Mouse (Mus musculus): ENCODE results near the gene Mxd3. TPM values are rescaled to one million over a fixed set of nuclear protein-coding genes. Genes with fewer than 3 reads are reported as not detected.

Gene Mxd3
- 31.8 and 35.5 TPM in 2 replicates for polyA plus RNA-seq (2015; fragmentation: Nextera tagmentation; extraction: Ambion mirVana)

DNA sequence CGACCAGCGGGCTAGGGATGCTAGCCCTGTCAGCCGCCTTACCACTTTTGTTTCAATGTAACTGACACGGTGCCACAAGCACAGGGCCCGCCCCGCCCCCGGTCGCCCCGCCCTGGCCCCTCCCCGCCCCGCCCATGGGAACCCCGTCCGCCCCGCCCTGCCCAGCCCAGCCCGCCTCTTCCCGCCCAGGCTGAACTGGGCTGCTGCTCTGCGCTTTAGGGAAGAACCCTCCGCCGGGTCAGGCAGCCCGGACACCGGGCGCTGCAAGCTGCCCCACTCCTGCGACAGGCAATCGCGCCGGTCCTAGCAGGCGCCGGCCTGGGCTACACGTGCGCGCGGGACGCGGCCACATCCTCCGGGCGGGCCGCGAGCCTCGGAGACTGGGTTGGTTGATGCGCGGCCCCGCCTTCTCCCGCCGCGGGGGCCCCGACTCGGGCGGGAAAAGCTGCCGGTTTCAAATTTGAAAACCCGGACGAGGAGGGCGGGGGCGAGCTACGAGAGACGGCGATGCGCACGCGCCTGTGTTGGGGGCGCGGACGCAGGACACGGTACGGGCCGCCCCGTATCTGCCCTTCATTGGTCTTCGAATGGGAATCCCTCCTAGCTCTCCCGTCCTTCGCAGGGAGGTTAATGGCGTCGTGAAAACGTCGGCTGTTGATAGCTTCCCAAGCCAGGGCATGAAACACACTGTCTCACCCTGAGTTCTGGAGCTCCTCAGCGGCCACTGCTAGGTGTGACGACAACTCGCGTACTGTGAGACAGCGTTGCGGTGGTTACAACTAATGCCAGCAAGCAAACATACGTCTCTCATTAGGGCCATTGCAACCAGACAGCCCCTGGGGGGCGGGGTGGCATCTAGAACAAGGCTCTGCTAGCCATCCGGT, at the start of gene Mxd3:
Mxd3 (minus strand) TSS at position 141 of the 884 bp plus-strand sequence.
- Histone ChIP-seq H3K27ac (ENCODE audit: low read length) (peak within 1 kb of the TSS; percentile 86), H3K9ac (ENCODE audit: low read length) (peak within 1 kb of the TSS; percentile 78), H3K4me1 (ENCODE audit: control insufficient read depth, insufficient read depth, low read length) (peaks cover 31% of the 10 kb centered on the region), H3K4me2 (ENCODE audit: low read depth, low read length) (peak within 1 kb of the TSS; percentile 55), H3K36me3 (ENCODE audit: control insufficient read depth, insufficient read depth, low read length) (peaks cover 9% of the 10 kb centered on the region; the same call in 1 of the 2 replicates), H3K4me3 (replicated peaks; ENCODE audit: low read length) (peak within 1 kb of the TSS; percentile 75), H3K27me3 (ENCODE audit: control insufficient read depth, insufficient read depth, low read length) (no peaks in the 10 kb centered on the region), H3K9me3 (replicated peaks; ENCODE audit: control insufficient read depth, low read length) (no peaks in the 10 kb centered on the region)
- ATAC-seq (ENCODE audit: insufficient read depth, low FRiP score): peak; percentile 90
- WGBS: under 1% methylated on average over 82 of the region's 82 CpGs

DNA sequence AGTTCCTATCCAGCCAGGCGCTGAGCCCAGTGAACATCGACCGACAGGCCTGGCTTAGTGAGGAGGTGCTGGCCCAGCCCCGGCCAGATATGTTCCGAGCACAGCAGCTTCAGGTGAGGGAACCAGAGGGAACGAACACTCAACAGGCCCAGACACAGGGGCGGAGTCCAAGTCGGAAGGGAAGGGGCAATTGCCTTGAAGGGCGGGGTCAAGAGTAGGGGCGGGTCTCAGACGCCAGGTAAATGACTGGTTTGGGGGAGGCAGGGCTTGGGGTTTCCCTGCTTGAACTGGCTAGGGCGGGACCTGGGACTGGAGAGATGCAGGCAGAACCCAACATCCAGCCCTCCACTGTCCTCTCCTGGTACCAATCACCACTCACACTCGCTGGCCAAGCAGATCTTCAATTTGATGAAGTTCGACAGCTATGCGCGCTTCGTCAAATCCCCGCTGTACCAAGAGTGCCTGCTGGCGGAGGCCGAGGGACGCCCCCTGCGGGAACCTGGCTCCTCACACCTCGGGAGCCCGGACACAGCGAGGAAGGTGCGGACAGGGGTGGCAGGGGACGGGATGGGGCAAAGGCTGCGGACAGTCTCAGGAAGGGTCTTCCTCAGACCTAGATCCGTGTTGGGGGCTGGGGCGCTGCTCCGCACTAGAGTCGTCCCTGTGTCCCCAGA, 49.4 kb upstream of the Mxd3 start:
- Histone ChIP-seq H3K4me3 (replicated peaks; ENCODE audit: low read length) (0 out of 2 replicates have a peak overlapping the region, but pooled peaks have one; percentile 4), H3K4me2 (ENCODE audit: low read depth, low read length) (peak overlapping the region; percentile 26), H3K4me1 (ENCODE audit: control insufficient read depth, insufficient read depth, low read length) (no peaks in the 10 kb centered on the region), H3K9ac (ENCODE audit: low read length) (no peak overlapping the region), H3K9me3 (replicated peaks; ENCODE audit: control insufficient read depth, low read length) (no peaks in the 10 kb centered on the region), H3K27me3 (ENCODE audit: control insufficient read depth, insufficient read depth, low read length) (peaks cover 16% of the 10 kb centered on the region), H3K36me3 (ENCODE audit: control insufficient read depth, insufficient read depth, low read length) (no peaks in the 10 kb centered on the region), H3K27ac (ENCODE audit: low read length) (no peak overlapping the region)
- WGBS: 14% methylated on average over 32 of the region's 32 CpGs
- ATAC-seq (ENCODE audit: insufficient read depth, low FRiP score): peak; percentile 43; the same call in 1 of the 2 replicates

DNA sequence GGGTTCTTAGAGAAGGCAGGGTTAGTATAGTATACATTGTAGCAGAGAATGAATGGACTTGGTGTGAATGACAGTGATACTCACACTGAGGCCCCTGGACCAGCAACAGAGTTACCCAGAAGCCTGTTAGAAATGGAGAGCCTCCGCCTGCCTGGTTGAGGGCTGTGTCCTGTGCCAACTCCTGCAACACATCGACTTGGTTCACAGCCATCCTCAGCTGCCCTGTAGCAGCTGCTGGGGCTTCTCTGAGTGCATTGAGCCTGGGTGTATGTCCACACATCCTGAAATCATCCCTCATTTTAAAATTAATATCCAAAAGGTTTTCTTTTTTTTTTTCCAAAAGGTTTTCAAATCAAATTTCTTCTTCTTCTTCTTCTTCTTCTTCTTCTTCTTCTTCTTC, 46.3 kb upstream of the Mxd3 start:
- no peak for ATAC-seq (ENCODE audit: insufficient read depth, low FRiP score)
- H3K4me1 ChIP-seq (ENCODE audit: control insufficient read depth, insufficient read depth, low read length): no peaks in the 10 kb centered on the region
- no peak overlapping the region for H3K4me2 ChIP-seq (ENCODE audit: low read depth, low read length)
- no peak overlapping the region for H3K9ac ChIP-seq (ENCODE audit: low read length)
- peaks cover 16% of the 10 kb centered on the region for H3K27me3 ChIP-seq (ENCODE audit: control insufficient read depth, insufficient read depth, low read length)
- H3K27ac ChIP-seq (ENCODE audit: low read length): no peak overlapping the region
- H3K9me3 ChIP-seq (replicated peaks; ENCODE audit: control insufficient read depth, low read length): no peaks in the 10 kb centered on the region
- H3K36me3 ChIP-seq (ENCODE audit: control insufficient read depth, insufficient read depth, low read length): no peaks in the 10 kb centered on the region
- H3K4me3 ChIP-seq (replicated peaks; ENCODE audit: low read length): no peak overlapping the region
- WGBS: 70% methylated on average over 2 of the region's 2 CpGs

DNA sequence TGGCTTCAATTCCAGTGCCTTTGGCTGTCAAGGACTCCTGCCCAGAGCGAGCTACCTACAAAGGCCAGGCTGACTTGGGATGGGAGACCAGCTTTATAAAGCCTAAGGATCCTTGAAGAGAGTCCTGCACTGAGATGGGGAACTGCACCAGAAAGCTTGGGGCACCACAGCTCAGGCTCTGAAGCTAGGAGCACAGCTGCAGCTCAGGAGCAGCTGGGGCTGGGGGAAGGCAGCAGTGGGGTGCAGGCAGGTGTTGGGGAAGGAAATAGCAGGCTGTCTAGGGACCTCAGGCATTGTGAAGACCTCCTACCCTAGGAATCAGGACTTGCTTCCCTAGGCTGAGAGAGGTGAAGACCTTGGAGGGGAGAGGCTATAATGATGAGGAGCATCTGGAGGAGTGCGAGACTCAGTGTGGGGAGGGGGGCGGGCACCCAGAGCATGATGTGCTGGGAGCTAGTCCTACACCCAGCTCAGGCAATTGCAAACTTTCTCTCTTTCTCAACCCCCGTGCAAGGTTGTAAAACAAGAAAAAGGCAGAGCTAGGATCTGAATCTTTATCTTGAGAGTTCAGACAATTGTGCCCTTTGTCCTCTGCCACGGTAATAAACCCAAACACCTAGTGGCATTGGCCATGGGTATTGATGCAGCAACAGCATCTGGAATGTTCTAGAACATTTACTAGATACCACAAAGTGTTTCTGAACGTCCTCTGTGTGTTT, 44.7 kb upstream of the Mxd3 start:
- no peak for ATAC-seq (ENCODE audit: insufficient read depth, low FRiP score)
- Histone ChIP-seq H3K27me3 (ENCODE audit: control insufficient read depth, insufficient read depth, low read length) (peaks cover 8% of the 10 kb centered on the region), H3K4me3 (replicated peaks; ENCODE audit: low read length) (no peak overlapping the region), H3K9me3 (replicated peaks; ENCODE audit: control insufficient read depth, low read length) (no peaks in the 10 kb centered on the region), H3K27ac (ENCODE audit: low read length) (no peak overlapping the region), H3K4me2 (ENCODE audit: low read depth, low read length) (no peak overlapping the region), H3K9ac (ENCODE audit: low read length) (0 out of 2 replicates have a peak overlapping the region, but pooled peaks have one; percentile 23), H3K4me1 (ENCODE audit: control insufficient read depth, insufficient read depth, low read length) (peaks cover 3% of the 10 kb centered on the region; the same call in 1 of the 2 replicates), H3K36me3 (ENCODE audit: control insufficient read depth, insufficient read depth, low read length) (no peaks in the 10 kb centered on the region)
- WGBS: 52% methylated on average over 6 of the region's 6 CpGs

DNA sequence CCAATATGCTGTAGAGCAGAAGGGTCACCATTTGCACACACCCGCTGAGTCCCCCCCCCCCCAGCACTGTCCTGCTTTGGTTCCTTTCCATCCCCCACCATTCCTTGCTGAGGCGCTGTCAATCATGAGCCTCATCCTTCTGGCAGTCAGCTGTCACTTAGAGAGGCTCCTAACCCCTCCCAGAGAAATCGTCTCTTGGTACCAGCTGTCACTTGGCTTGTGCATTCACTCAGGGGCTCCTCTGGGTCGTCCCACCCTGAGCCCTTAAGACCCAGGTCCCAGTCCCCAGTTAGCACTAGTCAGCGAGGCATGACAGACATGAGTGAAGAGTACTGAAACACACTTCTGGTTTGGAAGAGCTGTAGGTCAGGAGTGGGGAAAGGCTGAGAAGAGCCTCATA, 42.1 kb upstream of the Mxd3 start:
- Histone ChIP-seq H3K9ac (ENCODE audit: low read length) (no peak overlapping the region), H3K4me3 (replicated peaks; ENCODE audit: low read length) (no peak overlapping the region), H3K9me3 (replicated peaks; ENCODE audit: control insufficient read depth, low read length) (no peaks in the 10 kb centered on the region), H3K27ac (ENCODE audit: low read length) (no peak overlapping the region), H3K36me3 (ENCODE audit: control insufficient read depth, insufficient read depth, low read length) (no peaks in the 10 kb centered on the region), H3K4me2 (ENCODE audit: low read depth, low read length) (no peak overlapping the region), H3K27me3 (ENCODE audit: control insufficient read depth, insufficient read depth, low read length) (no peaks in the 10 kb centered on the region), H3K4me1 (ENCODE audit: control insufficient read depth, insufficient read depth, low read length) (peaks cover 3% of the 10 kb centered on the region; the same call in 1 of the 2 replicates)
- no peak for ATAC-seq (ENCODE audit: insufficient read depth, low FRiP score)
- WGBS: 61% methylated on average over 5 of the region's 5 CpGs

DNA sequence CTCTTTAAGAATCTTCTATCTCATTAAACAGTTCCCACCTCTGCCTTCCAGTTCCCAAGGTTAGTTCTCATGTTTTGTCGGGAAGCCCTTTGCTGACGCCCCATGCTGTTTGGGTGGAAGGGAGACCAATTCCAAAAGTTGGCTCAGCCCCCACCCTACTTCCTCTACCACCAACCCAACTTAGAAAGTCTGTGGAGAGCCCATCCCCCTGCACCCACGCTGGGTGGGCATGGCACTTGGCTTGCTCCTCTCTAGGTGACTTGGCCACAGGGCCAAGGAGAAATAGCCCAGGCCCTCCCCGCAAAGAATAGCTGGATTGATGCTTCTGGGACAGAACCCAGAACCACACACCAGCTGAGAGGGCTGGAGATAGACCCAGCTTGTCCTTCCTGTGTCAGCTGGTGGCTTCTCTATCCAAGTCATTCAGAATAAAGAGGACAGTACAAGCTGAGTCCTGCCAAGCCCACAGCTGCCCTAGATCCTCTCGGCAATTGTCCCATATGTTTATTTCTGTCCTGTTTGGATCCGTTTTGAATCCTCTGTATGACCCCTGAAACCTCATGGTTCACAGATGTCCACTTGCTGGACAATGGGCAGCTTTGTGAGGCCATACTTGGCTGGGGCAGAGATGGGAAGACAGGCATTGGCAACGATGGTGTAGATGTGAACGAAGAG, 41.5 kb upstream of the Mxd3 start:
- WGBS: 56% methylated on average over 8 of the region's 8 CpGs
- H3K36me3 ChIP-seq (ENCODE audit: control insufficient read depth, insufficient read depth, low read length): no peaks in the 10 kb centered on the region
- H3K9me3 ChIP-seq (replicated peaks; ENCODE audit: control insufficient read depth, low read length): no peaks in the 10 kb centered on the region
- H3K9ac ChIP-seq (ENCODE audit: low read length): no peak overlapping the region
- ATAC-seq (ENCODE audit: insufficient read depth, low FRiP score): no peak
- no peak overlapping the region for H3K4me3 ChIP-seq (replicated peaks; ENCODE audit: low read length)
- H3K27ac ChIP-seq (ENCODE audit: low read length): no peak overlapping the region
- H3K4me2 ChIP-seq (ENCODE audit: low read depth, low read length): no peak overlapping the region
- H3K4me1 ChIP-seq (ENCODE audit: control insufficient read depth, insufficient read depth, low read length): peaks cover 3% of the 10 kb centered on the region; the same call in 1 of the 2 replicates
- no peaks in the 10 kb centered on the region for H3K27me3 ChIP-seq (ENCODE audit: control insufficient read depth, insufficient read depth, low read length)

DNA sequence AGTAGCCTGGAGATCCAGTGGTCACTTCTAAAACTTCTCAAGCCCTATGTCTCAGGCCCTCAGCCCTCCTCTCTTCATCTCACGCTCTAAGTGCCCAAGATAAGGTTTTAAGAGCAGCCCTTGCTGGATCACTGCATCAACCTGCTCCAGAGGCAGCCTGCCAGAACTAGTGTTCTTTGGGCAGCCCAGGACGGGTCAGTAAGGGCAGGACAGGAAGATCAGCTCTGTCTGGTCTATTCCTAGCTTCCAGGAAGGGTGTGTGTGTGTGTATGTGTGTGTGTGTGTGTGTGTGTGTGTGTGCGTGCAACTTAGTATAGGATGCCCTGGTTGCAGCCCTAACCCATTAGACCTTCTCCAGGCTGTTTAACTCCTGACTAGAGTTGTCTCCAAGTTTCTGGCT, 40.6 kb upstream of the Mxd3 start:
- Histone ChIP-seq H3K4me2 (ENCODE audit: low read depth, low read length) (no peak overlapping the region), H3K4me1 (ENCODE audit: control insufficient read depth, insufficient read depth, low read length) (peaks cover 3% of the 10 kb centered on the region; the same call in 1 of the 2 replicates), H3K27ac (ENCODE audit: low read length) (no peak overlapping the region), H3K27me3 (ENCODE audit: control insufficient read depth, insufficient read depth, low read length) (no peaks in the 10 kb centered on the region), H3K4me3 (replicated peaks; ENCODE audit: low read length) (peak overlapping the region; percentile 20; the same call in 1 of the 2 replicates), H3K36me3 (ENCODE audit: control insufficient read depth, insufficient read depth, low read length) (no peaks in the 10 kb centered on the region), H3K9ac (ENCODE audit: low read length) (no peak overlapping the region), H3K9me3 (replicated peaks; ENCODE audit: control insufficient read depth, low read length) (no peaks in the 10 kb centered on the region)
- WGBS: 56% methylated on average over 3 of the region's 3 CpGs
- ATAC-seq (ENCODE audit: insufficient read depth, low FRiP score): no peak

DNA sequence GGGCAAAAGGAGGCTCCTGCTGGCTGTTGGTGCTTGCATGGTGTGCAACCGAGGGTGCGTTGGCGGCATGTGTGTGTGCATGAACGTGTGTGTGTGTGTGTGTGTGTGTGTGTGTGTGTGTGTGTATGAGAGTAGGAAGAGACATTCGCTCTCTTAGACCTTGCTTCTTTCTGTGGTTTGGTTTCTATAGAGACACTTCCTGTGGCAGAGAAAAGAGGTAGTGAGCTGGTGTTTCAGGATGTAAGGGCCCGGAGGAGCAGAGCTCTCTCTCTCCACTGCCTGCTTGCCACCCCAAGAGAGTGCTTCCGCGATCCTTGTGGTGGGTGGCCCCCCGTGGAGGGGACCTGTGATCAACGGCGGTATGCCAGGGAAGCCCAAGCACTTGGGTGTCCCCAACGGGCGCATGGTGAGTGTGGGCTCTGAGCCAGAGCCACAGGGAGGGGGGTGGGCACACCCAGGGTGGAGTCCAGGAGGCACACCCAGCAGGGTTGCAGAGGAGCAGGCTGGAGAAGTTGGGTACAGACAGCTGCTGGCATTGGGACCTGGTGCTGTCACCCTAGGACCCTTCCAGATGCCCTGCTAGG, 40.0 kb upstream of the Mxd3 start, which contains the start of gene Rgs14:
Rgs14 (plus strand) TSS at position 202 of the 584 bp plus-strand sequence.
- WGBS: 51% methylated on average over 13 of the region's 13 CpGs
- H3K4me3 ChIP-seq (replicated peaks; ENCODE audit: low read length): peak within 1 kb of the TSS; percentile 20
- no peak for ATAC-seq (ENCODE audit: insufficient read depth, low FRiP score)

More for the DNA sequence above, 40.0 kb upstream of the Mxd3 start, which contains the start of gene Rgs14:
- Histone ChIP-seq H3K9ac (ENCODE audit: low read length) (peak within 1 kb of the TSS; percentile 37; the same call in 1 of the 2 replicates), H3K4me2 (ENCODE audit: low read depth, low read length) (no peak within 1 kb of the TSS), H3K9me3 (replicated peaks; ENCODE audit: control insufficient read depth, low read length) (no peaks in the 10 kb centered on the region), H3K36me3 (ENCODE audit: control insufficient read depth, insufficient read depth, low read length) (no peaks in the 10 kb centered on the region), H3K27ac (ENCODE audit: low read length) (no peak within 1 kb of the TSS; the same call in 1 of the 2 replicates), H3K4me1 (ENCODE audit: control insufficient read depth, insufficient read depth, low read length) (peaks cover 3% of the 10 kb centered on the region; the same call in 1 of the 2 replicates), H3K27me3 (ENCODE audit: control insufficient read depth, insufficient read depth, low read length) (no peaks in the 10 kb centered on the region)

Data from stomach, embryonic 16.5 days (tissue).